Mouse (Mus musculus) G1E (cell line): Measurements from ENCODE around the gene Mipep.

Source experiments
- CTCF ChIP-seq: IDR thresholded peaks from 2 replicates; pipeline ENCODE4 v1.5.1; 2012; ENCODE audit warnings: low read depth, low read length, inconsistent platforms, mixed read lengths
- POLR2AphosphoS5 ChIP-seq: IDR thresholded peaks from 2 replicates; pipeline ENCODE4 v1.6.1; 2012; ENCODE audit warnings: low read depth, low read length, inconsistent platforms; ENCODE audit not compliant: insufficient replicate concordance
- TAL1 ChIP-seq: conservative IDR thresholded peaks from 2 replicates; pipeline ENCODE4 v1.6.1; 2012; ENCODE audit warnings: low read depth, low read length, inconsistent platforms, mixed read lengths

DNA sequence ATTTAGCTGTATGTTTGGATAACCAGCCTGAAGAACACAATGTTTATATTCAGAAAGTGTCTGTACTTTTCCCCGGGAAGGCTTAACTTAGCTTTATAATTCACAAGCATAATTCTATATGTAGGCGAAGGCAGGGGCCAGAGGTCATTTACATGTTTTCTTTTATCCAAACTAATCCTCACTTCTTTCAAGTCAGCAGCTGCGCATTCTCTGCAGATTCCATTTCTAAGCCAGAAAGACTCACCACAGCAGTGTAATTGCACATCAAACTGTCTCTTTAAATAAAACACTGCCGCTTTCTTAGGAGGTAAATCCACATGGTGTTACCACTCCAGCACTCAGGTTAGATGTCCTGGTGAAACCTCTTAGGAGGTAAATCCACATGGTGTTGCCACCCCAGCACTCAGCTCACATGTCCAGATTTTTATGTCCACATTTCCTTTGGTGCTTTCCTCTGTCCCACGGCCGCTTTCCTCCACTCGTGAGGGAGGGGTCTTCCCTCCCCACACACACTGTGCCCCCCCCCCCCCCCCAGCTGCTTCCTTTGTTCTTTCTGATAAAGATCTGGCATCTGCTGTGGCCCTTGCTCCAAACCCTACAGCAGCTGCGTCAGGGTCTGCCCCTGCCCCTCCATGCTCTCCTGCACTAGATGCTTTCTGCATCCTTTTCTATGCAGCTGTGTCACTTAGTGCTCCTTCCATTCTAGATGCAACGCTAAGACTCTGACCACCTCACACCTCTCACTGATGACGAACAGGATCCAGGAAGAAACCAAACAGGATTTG is 61.1 kb downstream of the Mipep start:
- no peak for TF ChIP-seq CTCF
- TF ChIP-seq POLR2AphosphoS5: no peak
- TF ChIP-seq TAL1: no peak
